Mouse (Mus musculus) megakaryocyte-erythroid progenitor cell, adult 5 weeks (primary cell): ENCODE measurements around the gene Erg. TPM values are rescaled to one million over a fixed set of nuclear protein-coding genes. Genes with fewer than 3 reads are reported as not detected.

ENCODE experiments used
- polyA plus RNA-seq: library from polyadenylated mRNA; stranded (reverse); fragments of >175 nt; gene quantifications from 2 replicates; pipeline ENCODE4 v1.2.3, GENCODE M21; 2012

Erg gene
- polyA plus RNA-seq = 36.2 and 47.1 TPM in 2 replicates

GRCm38 (mm10) chr16:95586311-95586602 lies at the start of gene Erg:
Gene Erg, minus strand, starts transcription at chr16:95586593.

Other genes with a start within 250 kb of the Erg start
- gene Ets2, start 115.5 kb upstream of the Erg start, polyA plus RNA-seq = 43.6 and 48.2 TPM in 2 replicates